Mouse (Mus musculus) E14TG2a.4 (cell line): ENCODE results near the gene Gsto1.

Experiments
- CTCF ChIP-seq: conservative IDR thresholded peaks from 2 replicates; pipeline ENCODE4 v1.5.1; 2014; ENCODE audit warnings: low read length
- POU5F1 ChIP-seq: IDR thresholded peaks from 2 replicates; pipeline ENCODE4 v1.6.1; 2014; ENCODE audit warnings: low read length, borderline replicate concordance

GRCm38 (mm10) chr19:47910117-47910618 lies 55.4 kb downstream of the Gsto1 start:
- TF ChIP-seq CTCF (no peak), POU5F1 (no peak)
